Mouse (Mus musculus) urinary bladder, adult 2 months (tissue): ENCODE measurements around the gene Wdr46. TPM values are rescaled to one million over a fixed set of nuclear protein-coding genes. Genes with fewer than 3 reads are reported as not detected.
"Not testable (repeated sequence)": the region's sequence is repeated elsewhere in the genome, so short reads cannot be mapped to it uniquely, and the experiment has no call there.

Experiments
- DNase-seq: peaks from one replicate; pipeline ENCODE4 v3.0.0; 2022; ENCODE audit warnings: low spot score
- polyA plus RNA-seq: library from polyadenylated mRNA; depleted of rRNA; stranded (reverse); fragments of >200 nt; gene quantifications from 2 replicates; pipeline ENCODE4 v1.2.3, GENCODE M21; 2012; rRNA removed

Wdr46 gene
- polyA plus RNA-seq, 1 experiment, result 15.8 TPM

DNA sequence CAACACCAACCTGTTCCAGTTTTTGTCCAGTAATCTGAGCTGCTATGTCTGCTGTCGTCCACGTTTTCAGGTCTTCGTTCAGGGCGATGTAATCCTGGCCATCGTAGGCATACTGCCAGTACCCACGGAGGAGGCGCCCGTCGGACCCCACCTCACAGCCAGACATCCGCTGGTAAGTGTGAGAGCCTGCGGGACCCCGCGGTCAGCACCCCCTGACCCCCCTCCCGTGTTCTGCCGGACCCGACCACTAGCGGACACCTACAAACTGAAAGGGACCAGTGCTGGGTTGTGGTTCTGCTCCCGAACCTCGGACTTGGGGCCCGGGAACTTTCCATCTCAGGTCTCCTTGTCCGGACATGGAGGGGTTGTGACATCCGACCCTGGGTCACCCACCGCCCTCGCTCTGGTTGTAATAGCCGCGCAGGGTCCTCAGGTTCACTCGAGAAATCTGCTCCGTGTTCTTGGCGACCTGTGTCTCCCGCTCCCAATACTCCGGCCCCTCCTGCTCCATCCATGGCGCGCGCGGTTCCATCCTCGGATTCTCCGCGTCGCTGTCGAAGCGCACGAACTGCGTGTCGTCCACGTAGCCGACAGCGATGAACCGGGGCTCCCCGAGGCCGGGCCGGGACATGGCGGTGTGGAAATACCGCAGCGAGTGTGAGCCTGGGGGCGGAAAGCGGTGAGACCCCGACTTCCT is 37.5 kb downstream of the Wdr46 start:
- DNase-seq, result no peak

- no peak for DNase-seq
Measured at GRCm38 (mm10) chr17:33978631-33979031, 38.2 kb downstream of the Wdr46 start.

DNA sequence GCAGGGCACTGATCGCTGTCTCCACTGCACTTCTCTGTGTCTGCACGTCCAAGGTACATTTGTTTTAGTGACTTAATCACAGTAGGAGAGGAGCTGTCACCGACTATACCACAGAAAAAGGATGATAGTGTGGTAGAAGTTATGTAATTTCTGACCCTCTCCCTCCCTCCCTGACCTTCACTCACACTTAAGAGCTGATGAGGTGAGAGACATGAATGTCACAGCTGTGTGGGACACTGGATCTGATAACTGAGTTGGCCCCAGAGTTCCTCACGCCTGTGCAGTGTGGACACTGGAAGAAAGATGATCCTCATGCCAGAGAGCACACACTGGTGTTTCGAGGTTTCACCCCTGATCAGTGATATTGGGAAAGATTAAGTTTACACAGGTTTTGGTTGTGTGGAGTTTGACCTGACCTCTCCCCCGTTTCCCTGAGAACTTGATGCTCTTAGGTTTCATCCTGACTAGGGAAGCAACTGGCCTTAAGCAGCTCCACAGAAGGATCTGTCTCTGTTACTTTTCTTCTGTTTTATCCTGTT is 39.1 kb downstream of the Wdr46 start:
- DNase-seq, result no peak

DNA sequence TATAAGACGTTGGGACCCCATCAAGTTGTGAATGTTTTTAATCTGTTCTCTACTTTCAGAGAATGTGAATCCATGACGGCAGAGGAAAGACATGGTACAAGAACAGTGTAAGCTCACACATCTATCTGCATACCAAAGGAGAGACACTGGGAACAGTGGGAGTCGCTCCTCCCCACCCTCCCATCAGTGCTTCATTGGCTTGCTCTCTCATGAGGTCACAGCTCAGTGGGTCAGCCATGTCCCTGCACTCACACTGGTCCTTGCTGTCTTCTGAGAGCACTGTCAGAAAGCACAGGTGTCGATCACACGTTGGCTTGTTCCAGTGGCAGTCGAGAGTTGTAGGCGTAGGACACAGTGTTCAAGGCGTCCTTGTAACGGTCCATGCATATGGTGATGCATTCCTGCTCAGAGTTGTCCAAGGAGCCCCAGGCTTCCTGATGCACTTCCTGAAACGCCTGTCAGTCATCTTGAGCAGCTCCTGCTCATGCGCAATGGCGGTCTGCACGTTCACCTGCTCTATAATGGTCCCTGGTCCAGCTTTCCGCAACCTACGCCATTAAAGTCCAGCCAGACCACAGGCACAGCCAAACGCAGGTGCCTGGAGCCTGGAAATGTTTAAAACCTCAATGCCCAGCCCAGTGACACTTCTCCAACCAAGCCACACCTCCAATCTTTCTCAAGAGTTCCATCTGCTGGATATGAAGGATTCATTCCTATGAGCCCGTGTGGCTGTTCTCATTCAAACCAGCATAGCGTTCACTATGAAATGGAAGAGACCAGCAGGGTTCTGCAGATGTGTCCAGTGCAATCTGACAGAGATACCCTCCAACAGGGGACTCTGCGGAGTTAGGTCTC is 39.9 kb downstream of the Wdr46 start:
- DNase-seq, result no peak

- DNase-seq, result not testable (repeated sequence)
Measured at GRCm38 (mm10) chr17:33981192-33981909, 40.9 kb downstream of the Wdr46 start.

DNA sequence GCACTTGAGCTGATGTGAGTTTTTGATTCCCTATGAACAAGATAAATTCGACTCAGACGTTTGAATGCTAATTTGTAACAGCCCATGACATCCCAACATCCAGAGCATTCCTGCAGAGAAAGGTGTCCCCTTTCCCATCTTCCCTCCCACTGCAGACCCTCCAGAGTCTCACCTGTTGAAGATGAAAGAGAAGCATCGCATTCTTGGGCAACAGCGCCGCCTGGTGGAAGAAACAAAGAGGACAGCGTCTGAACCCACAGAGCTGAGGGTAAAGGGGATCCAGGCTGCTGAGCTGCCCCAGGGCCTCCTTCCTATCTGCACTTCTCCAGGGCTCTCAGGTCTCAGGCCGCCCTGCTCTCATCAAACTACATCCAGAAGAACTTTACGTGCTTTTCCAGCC is 41.7 kb downstream of the Wdr46 start:
- not testable (repeated sequence) for DNase-seq

DNA sequence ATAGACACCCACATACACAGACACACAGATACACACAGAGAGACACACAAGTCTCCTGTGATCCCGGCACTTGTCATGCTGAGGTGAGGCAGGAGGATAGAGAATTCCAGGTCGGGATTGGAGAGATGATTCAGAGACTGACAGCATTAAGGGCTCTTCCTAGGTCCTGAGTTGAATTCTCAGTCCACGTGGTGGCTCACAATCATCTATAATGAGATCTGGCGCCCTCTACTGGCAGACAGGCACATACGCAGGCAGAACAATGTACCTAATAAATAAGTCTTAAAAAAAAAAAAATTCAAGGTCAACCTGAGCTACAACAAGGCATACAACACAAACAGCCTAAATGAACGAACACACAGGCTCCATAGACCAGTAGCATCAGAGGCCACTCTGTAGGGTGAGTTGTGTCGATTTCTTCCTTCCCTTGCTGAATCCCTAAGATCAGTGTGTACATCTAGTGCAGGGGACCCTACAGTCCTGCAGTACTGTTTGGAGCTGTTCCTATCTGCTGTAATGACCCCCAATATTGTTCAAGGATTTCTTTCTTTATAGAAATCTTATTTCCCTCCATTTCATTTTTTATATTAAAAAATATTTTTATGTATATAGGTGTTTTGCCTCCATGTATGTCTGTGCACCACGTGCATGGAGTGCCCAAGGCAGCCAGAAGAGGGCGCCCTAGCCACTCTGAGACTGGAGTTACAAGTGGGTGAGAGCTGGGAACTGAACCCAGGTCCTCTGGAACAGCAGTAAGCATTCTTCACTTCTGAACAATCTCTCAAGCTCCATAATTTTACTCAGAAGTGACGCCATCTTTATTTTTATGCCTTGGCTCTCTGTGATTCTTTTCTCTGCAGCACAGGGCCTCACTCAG is 51.6 kb downstream of the Wdr46 start:
- no peak for DNase-seq

DNA sequence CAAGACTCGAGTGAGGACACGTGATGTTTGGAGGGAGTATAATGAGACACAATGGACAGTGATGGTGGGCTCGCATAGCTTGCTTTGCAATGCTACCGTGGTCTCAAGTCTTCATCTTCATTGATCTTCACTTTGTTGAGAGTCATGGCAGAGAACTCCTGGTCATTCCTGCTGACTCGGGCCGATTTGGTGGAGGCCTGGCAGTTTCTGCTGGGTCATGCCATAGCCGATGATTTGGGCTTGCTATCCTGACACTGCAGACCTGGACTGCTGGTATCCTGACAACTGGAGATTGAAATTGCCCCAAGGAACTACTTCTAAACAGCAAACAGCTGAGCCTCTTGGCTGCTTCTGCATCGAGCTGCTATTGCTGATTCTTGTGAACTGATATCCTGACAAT is 54.5 kb downstream of the Wdr46 start:
- DNase-seq, result no peak

DNA sequence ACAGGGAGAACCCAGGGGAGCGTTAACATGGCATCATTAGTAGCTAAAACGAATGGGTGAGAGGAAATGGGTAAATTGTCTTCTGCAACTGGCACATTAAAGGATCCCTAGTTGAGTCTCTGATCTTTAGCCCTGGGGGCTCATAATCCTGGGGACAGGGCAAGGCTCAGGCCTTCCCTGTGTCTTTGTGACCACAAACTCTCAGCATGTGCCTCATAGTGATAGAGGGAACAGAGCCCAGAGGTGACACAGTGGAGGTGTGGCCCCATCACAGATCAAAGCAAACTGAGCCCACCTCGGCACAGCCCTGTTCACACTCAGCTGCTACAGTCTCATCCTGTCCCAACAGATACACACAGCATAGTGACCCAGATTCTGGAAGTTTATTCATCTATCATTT is 55.2 kb downstream of the Wdr46 start:
- DNase-seq, result no peak

DNA sequence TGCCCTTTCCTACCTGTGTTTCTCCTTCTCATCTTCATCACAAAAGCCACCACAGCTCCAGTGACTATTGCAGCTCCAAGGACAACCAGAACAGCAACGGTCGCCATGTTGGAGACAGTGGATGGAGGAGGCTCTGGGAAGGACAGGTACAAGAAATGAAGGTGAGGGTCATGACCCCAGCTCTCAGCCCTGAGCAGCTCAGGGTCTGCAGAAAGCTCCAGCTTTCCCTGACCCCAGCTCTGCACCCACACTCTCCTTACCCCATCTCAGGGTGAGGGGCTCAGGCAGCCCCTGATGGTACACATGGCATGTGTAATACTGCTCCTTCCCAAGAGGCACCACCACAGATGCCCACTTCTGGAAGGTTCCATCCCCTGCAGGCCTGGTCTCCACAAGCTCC is 56.6 kb downstream of the Wdr46 start:
- DNase-seq, result not testable (repeated sequence)

- not testable (repeated sequence) for DNase-seq
Measured at GRCm38 (mm10) chr17:33998697-33999096, 58.2 kb downstream of the Wdr46 start.

Other genes with a start within 250 kb of the Wdr46 start
- gene March2, start 222.0 kb upstream of the Wdr46 start, polyA plus RNA-seq, result 106 and 118 TPM in 2 replicates
- 238 and 246 TPM in 2 replicates for gene Rab11b, start 180.1 kb upstream of the Wdr46 start, polyA plus RNA-seq
- gene Angptl4, start 158.8 kb upstream of the Wdr46 start, polyA plus RNA-seq, result 7.7 and 11.3 TPM in 2 replicates
- 65.6 and 79.0 TPM in 2 replicates for gene Kank3, start 130.1 kb upstream of the Wdr46 start, polyA plus RNA-seq
- gene Rps28, start 116.1 kb upstream of the Wdr46 start, polyA plus RNA-seq, result 1,557 and 1,878 TPM in 2 replicates
- gene Ndufa7, start 116.1 kb upstream of the Wdr46 start, polyA plus RNA-seq, result 307 and 382 TPM in 2 replicates
- gene Cd320, start 97.6 kb upstream of the Wdr46 start, polyA plus RNA-seq, result 21.4 and 21.5 TPM in 2 replicates
- gene Gm7029, start 66.8 kb upstream of the Wdr46 start, polyA plus RNA-seq, result not detected in 2 replicates
- gene Kifc1, start 50.0 kb upstream of the Wdr46 start, polyA plus RNA-seq, result 2.2 and 3.3 TPM in 2 replicates
- 0.14 and 0.15 TPM in 2 replicates for gene Platr17, start 35.5 kb upstream of the Wdr46 start, polyA plus RNA-seq
- 28.1 and 31.0 TPM in 2 replicates for gene Daxx, start 31.2 kb upstream of the Wdr46 start, polyA plus RNA-seq
- 84.7 and 122 TPM in 2 replicates for gene Tapbp, start 24.8 kb upstream of the Wdr46 start, polyA plus RNA-seq
- gene Zbtb22, start 24.8 kb upstream of the Wdr46 start, polyA plus RNA-seq, result 20.1 and 23.1 TPM in 2 replicates
- gene Rgl2, start 11.1 kb upstream of the Wdr46 start, polyA plus RNA-seq, result 132 and 164 TPM in 2 replicates
- 86.5 and 87.2 TPM in 2 replicates for gene Pfdn6, start 317 bp upstream of the Wdr46 start, polyA plus RNA-seq
- 7.7 TPM in 2 replicates for gene B3galt4, start 10.8 kb downstream of the Wdr46 start, polyA plus RNA-seq
- 39.3 and 39.7 TPM in 2 replicates for gene Vps52, start 15.2 kb downstream of the Wdr46 start, polyA plus RNA-seq
- gene Rps18, start 15.3 kb downstream of the Wdr46 start, polyA plus RNA-seq, result 1,060 and 1,160 TPM in 2 replicates
- gene H2-K1, start 59.7 kb downstream of the Wdr46 start, polyA plus RNA-seq, result 987 and 1,071 TPM in 2 replicates
- gene Ring1, start 84.0 kb downstream of the Wdr46 start, polyA plus RNA-seq, result 46.1 and 76.8 TPM in 2 replicates
- gene H2-Ke6, start 87.4 kb downstream of the Wdr46 start, polyA plus RNA-seq, result 86.6 and 112 TPM in 2 replicates
- 106 and 110 TPM in 2 replicates for gene Slc39a7, start 91.0 kb downstream of the Wdr46 start, polyA plus RNA-seq
- 47.7 and 53.1 TPM in 2 replicates for gene Rxrb, start 91.2 kb downstream of the Wdr46 start, polyA plus RNA-seq
- 0.99 and 1.8 TPM in 2 replicates for gene Col11a2, start 98.8 kb downstream of the Wdr46 start, polyA plus RNA-seq
- 1.7 and 2.1 TPM in 2 replicates for gene H2-Oa, start 151.7 kb downstream of the Wdr46 start, polyA plus RNA-seq
- gene H2-DMa, start 178.9 kb downstream of the Wdr46 start, polyA plus RNA-seq, result 30.0 and 31.9 TPM in 2 replicates
- gene Brd2, start 182.0 kb downstream of the Wdr46 start, polyA plus RNA-seq, result 135 and 154 TPM in 2 replicates
- 4.1 and 4.9 TPM in 2 replicates for gene H2-DMb2, start 202.6 kb downstream of the Wdr46 start, polyA plus RNA-seq
- gene H2-DMb1, start 212.4 kb downstream of the Wdr46 start, polyA plus RNA-seq, result 22.4 and 22.8 TPM in 2 replicates
- gene Tap1, start 246.9 kb downstream of the Wdr46 start, polyA plus RNA-seq, result 29.5 and 40.1 TPM in 2 replicates
- 34.7 and 37.4 TPM in 2 replicates for gene Psmb9, start 247.1 kb downstream of the Wdr46 start, polyA plus RNA-seq